9 mouse cellular contexts compared by ENCODE assay signal in genomic region chr6:87614794-87615695, GRCm38 (mm10). TPM values are rescaled to one million over a fixed set of nuclear protein-coding genes. Genes with fewer than 3 reads are reported as not detected.
DNase-seq lines count a peak whose midpoint lies in the region; ATAC-seq and TF ChIP-seq lines count a peak whose summit lies in the region.
"Had no signal": no experiment of that assay in that cellular context is flagged by ENCODE, and none has a peak within 500 bp of the region (broad histone marks: within the 10 kb centered on the region; RNA-seq: fewer than 3 reads in every experiment).

No protein-coding gene starts in this region.

- H3K4me2 ChIP-seq in intestine, postnatal 0 days (replicated peaks; ENCODE audit: low read depth) = no peak overlapping the region
- H3K4me2 ChIP-seq in intestine, embryonic 15.5 days (replicated peaks) = no peak overlapping the region
- H3K4me2 ChIP-seq in CH12.LX (ENCODE audit: insufficient read depth, low read depth, poor library complexity, severe bottlenecking) = no peak overlapping the region
- H3K4me2 ChIP-seq in forebrain, embryonic 12.5 days = no peak overlapping the region
- H3K4me2 ChIP-seq: stomach, embryonic 15.5 days had no signal

- H3K9me3 ChIP-seq in intestine, postnatal 0 days (ENCODE audit: control insufficient read depth) = no peaks in the 10 kb centered on the region
- H3K9me3 ChIP-seq in intestine, embryonic 15.5 days = no peaks in the 10 kb centered on the region
- H3K9me3 ChIP-seq in CH12.LX (replicated peaks; ENCODE audit: low read length) = no peaks in the 10 kb centered on the region
- no peaks in the 10 kb centered on the region for H3K9me3 ChIP-seq in forebrain, embryonic 12.5 days
- H3K9me3 ChIP-seq: stomach, embryonic 15.5 days had no signal

- no peaks in the 10 kb centered on the region for H3K27me3 ChIP-seq in intestine, postnatal 0 days (replicated peaks; ENCODE audit: control insufficient read depth, insufficient read depth, low read length)
- H3K27me3 ChIP-seq in intestine, embryonic 15.5 days (replicated peaks) = no peaks in the 10 kb centered on the region
- no peaks in the 10 kb centered on the region for H3K27me3 ChIP-seq in CH12.LX (replicated peaks)
- H3K27me3 ChIP-seq in forebrain, embryonic 12.5 days = no peaks in the 10 kb centered on the region
- H3K27me3 ChIP-seq: stomach, embryonic 15.5 days had no signal

- no peaks in the 10 kb centered on the region for H3K4me1 ChIP-seq in intestine, postnatal 0 days (replicated peaks; ENCODE audit: control insufficient read depth, insufficient read depth, low read length)
- no peaks in the 10 kb centered on the region for H3K4me1 ChIP-seq in intestine, embryonic 15.5 days (replicated peaks)
- peaks cover 2 to 11% of the 10 kb centered on the region in 2 experiments; a peak in 2 of 4 replicates for H3K4me1 ChIP-seq in CH12.LX (ENCODE audit: control insufficient read depth in 1 of 2, insufficient read depth in 2 of 2)
- 0 out of 2 replicates have a peak, but pooled peaks cover 7% of the 10 kb centered on the region for H3K4me1 ChIP-seq in forebrain, embryonic 12.5 days
- H3K4me1 ChIP-seq: stomach, embryonic 15.5 days had no signal

- TF ChIP-seq CTCF in intestine, postnatal 0 days (IDR thresholded peaks at IDR 0.05; ENCODE audit: low read depth) = peak; percentile 78
- TF ChIP-seq CTCF in CH12.LX (conservative IDR thresholded peaks at IDR 0.05 in 1 of 2, IDR thresholded peaks at IDR 0.05 in 1 of 2; ENCODE audit: low read depth in 2 of 2, low read length in 2 of 2) = peak in 1 of 2 experiments; percentile 57; a peak in 2 of 4 replicates

- H3K36me3 ChIP-seq in intestine, postnatal 0 days (ENCODE audit: control insufficient read depth, insufficient read depth) = no peaks in the 10 kb centered on the region
- no peaks in the 10 kb centered on the region for H3K36me3 ChIP-seq in intestine, embryonic 15.5 days
- H3K36me3 ChIP-seq in CH12.LX (replicated peaks in 1 of 2; ENCODE audit: control insufficient read depth in 1 of 2, insufficient read depth in 1 of 2, low read length in 1 of 2) = no peaks in the 10 kb centered on the region
- H3K36me3 ChIP-seq in forebrain, embryonic 12.5 days (replicated peaks) = no peaks in the 10 kb centered on the region
- H3K36me3 ChIP-seq: stomach, embryonic 15.5 days had no signal

- no peak for ATAC-seq in intestine, postnatal 0 days
- ATAC-seq in intestine, embryonic 15.5 days = no peak
- ATAC-seq in forebrain, embryonic 12.5 days (ENCODE audit: low FRiP score) = peak; percentile 57; the same call in 1 of the 2 replicates
- ATAC-seq in activated CD4-positive, CD25-positive, alpha-beta regulatory T cell, adult 4 months = no peak

- in situ Hi-C loops in CH12.LX (cut with MboI; ENCODE audit: low pct_ligation_motif_present, low pct_unique_long_range_greater_than_20kb, low sequenced_read_pairs) = no loop called here

- dilution Hi-C loops in CH12.LX (cut with MboI; ENCODE audit: extremely low pct_ligation_motif_present, extremely low pct_unique_long_range_greater_than_20kb, low sequenced_read_pairs) = no loop called here

- no peak for TF ChIP-seq POLR2A in CH12.LX (IDR thresholded peaks at IDR 0.05; ENCODE audit: low read depth, low read length)

- TF ChIP-seq RAD21 in CH12.LX (IDR thresholded peaks at IDR 0.05; ENCODE audit: low read depth, low read length) = peak; percentile 19

- H3K4me3 ChIP-seq in intestine, postnatal 0 days (ENCODE audit: low read depth, low read length) = no peak overlapping the region
- H3K4me3 ChIP-seq in intestine, embryonic 15.5 days (replicated peaks) = no peak overlapping the region
- H3K4me3 ChIP-seq in CH12.LX (replicated peaks in 1 of 3; ENCODE audit: low read depth in 2 of 3, low read length in 2 of 3, poor library complexity in 1 of 3) = no peak overlapping the region
- no peak overlapping the region for H3K4me3 ChIP-seq in forebrain, embryonic 12.5 days (replicated peaks)
- H3K4me3 ChIP-seq: stomach, embryonic 15.5 days had no signal

- H3K79me2 ChIP-seq in CH12.LX (replicated peaks; ENCODE audit: control insufficient read depth, extremely low read depth, insufficient read depth, poor library complexity, severe bottlenecking) = no peaks in the 10 kb centered on the region

- no peak overlapping the region for H3K27ac ChIP-seq in intestine, postnatal 0 days (ENCODE audit: low read depth, low read length)
- no peak overlapping the region for H3K27ac ChIP-seq in intestine, embryonic 15.5 days
- no peak overlapping the region for H3K27ac ChIP-seq in CH12.LX (ENCODE audit: insufficient read depth, low read depth)
- no peak overlapping the region for H3K27ac ChIP-seq in forebrain, embryonic 12.5 days
- H3K27ac ChIP-seq: stomach, embryonic 15.5 days had no signal

- DNase-seq in CH12.LX (ENCODE audit: extremely low read depth) = no peak
- peak; percentile 81 for DNase-seq in adrenal gland, postnatal 10 days
- DNase-seq in kidney, postnatal 4 days = peak; percentile 80 to 83
- peak; percentile 54 for DNase-seq in ovary, postnatal 36 days (ENCODE audit: low spot score)

- no peak overlapping the region for H3K9ac ChIP-seq in intestine, postnatal 0 days (ENCODE audit: low read depth, low read length)
- no peak overlapping the region for H3K9ac ChIP-seq in intestine, embryonic 15.5 days
- H3K9ac ChIP-seq in CH12.LX (ENCODE audit: insufficient read depth, low read depth) = no peak overlapping the region
- H3K9ac ChIP-seq in forebrain, embryonic 12.5 days = no peak overlapping the region
- H3K9ac ChIP-seq: stomach, embryonic 15.5 days had no signal

- 59% methylated on average over 11 of the region's 11 CpGs for WGBS in intestine, postnatal 0 days
- 59% methylated on average over 11 of the region's 11 CpGs for WGBS in intestine, embryonic 15.5 days
- 55% methylated on average over 11 of the region's 11 CpGs for WGBS in forebrain, embryonic 12.5 days

- TF ChIP-seq EP300 in CH12.LX (IDR thresholded peaks at IDR 0.05; ENCODE audit: low read length) = no peak

TF ChIP-seq in CH12.LX, 34 proteins besides CTCF, POLR2A, EP300 and RAD21:
- no peak for TF ChIP-seq CHD1 (IDR thresholded peaks at IDR 0.05; ENCODE audit: low read depth, low read length)
- peak; percentile 37 for TF ChIP-seq SMC3 (IDR thresholded peaks at IDR 0.05; ENCODE audit: low read depth, low read length)

RNA-seq across cellular contexts. Expression of gene Prokr1, which starts 24.5 kb away (rescaled TPM):
- 0.63 and 1.0 TPM in 2 replicates for polyA plus RNA-seq in intestine, postnatal 0 days (2015; fragmentation: Nextera tagmentation; extraction: Ambion mirVana)
- 2.6 and 2.7 TPM in 2 replicates for polyA plus RNA-seq in intestine, embryonic 15.5 days (2015; fragmentation: Nextera tagmentation; extraction: Ambion mirVana)
- total RNA-seq in CH12.LX (2012; rRNA removed) (0.08 TPM in 2 replicates), CH12.LX (2014; rRNA removed) (not detected in 2 replicates)
- polyA plus RNA-seq in CH12.LX (2012; ENCODE audit: insufficient read length, low read depth) = 0.14 TPM in 1 of 2 replicates, not detected in the other
- total RNA-seq in adrenal gland, postnatal 10 days (2021) = 1 to 10 TPM in 1 of 2 experiments, under 1 TPM in 1; 0.57 to 1.3 TPM
- polyA plus RNA-seq in forebrain, embryonic 12.5 days (2016; fragmentation: Nextera tagmentation; extraction: Ambion mirVana) = 6.6 and 6.9 TPM in 2 replicates
- polyA plus RNA-seq in activated CD4-positive, CD25-positive, alpha-beta regulatory T cell, adult 4 months (2017; shearing (Covaris generic)) = not detected

RNA-seq across cellular contexts. Expression of gene Aplf, which starts 56.9 kb away (rescaled TPM):
- polyA plus RNA-seq in intestine, postnatal 0 days (2015; fragmentation: Nextera tagmentation; extraction: Ambion mirVana) = 7.4 and 7.9 TPM in 2 replicates
- polyA plus RNA-seq in intestine, embryonic 15.5 days (2015; fragmentation: Nextera tagmentation; extraction: Ambion mirVana) = 13.3 and 15.1 TPM in 2 replicates
- total RNA-seq in CH12.LX (2012; rRNA removed) (9.1 and 10.3 TPM in 2 replicates), CH12.LX (2014; rRNA removed) (13.8 and 15.8 TPM in 2 replicates)
- 11.1 and 11.9 TPM in 2 replicates for polyA plus RNA-seq in CH12.LX (2012; ENCODE audit: insufficient read length, low read depth)
- 1 to 10 TPM; 6.1 to 7.4 TPM for total RNA-seq in adrenal gland, postnatal 10 days (2021)
- 15.5 and 15.6 TPM in 2 replicates for polyA plus RNA-seq in forebrain, embryonic 12.5 days (2016; fragmentation: Nextera tagmentation; extraction: Ambion mirVana)
- 1 to 10 TPM; 4.0 to 4.7 TPM for polyA plus RNA-seq in activated CD4-positive, CD25-positive, alpha-beta regulatory T cell, adult 4 months (2017; shearing (Covaris generic))
